Mouse (Mus musculus): Measurements from ENCODE around the gene Brdt. TPM values are rescaled to one million over a fixed set of nuclear protein-coding genes. Genes with fewer than 3 reads are reported as not detected.

The Brdt gene
- total RNA-seq, 1 experiment from 2014 or later: not detected

DNA sequence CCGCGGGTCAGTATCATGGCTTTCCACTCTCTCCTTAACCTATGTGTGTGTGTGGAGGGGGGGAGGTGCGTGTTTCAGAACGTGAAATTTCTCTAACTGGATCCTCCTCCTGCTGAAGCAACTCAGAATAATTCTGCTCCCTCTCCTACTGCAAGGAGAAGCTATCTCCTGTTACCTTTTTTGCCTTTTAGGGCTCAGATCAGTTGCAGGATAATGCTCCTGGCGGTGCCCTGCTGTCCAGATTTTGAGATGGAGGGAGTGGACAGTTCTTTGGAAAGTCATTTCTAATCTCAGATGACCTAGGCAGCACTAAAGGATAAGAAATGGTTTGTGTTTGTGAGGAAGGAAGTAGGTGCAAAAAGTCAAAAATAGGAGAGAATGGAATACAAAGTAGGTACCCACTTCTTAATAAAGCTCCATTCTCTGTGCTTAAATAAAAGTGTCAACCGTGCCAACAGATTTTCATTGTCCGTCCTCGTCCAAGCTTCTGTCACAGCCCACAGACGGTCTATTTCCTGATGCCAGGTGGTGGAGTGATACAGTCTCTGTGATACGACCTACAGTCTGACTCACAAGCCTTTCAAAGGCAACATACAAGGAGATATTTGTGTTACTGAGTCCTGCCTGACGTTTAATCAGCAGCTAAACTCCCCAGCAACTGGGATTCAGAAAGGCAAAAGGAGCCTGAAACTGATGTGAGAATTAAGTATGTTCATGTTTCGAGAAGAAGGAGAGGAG is 73.2 kb downstream of the Brdt start:
- no peak for ATAC-seq (replicated peaks; ENCODE audit: low read depth, poor library complexity, severe bottlenecking)

DNA sequence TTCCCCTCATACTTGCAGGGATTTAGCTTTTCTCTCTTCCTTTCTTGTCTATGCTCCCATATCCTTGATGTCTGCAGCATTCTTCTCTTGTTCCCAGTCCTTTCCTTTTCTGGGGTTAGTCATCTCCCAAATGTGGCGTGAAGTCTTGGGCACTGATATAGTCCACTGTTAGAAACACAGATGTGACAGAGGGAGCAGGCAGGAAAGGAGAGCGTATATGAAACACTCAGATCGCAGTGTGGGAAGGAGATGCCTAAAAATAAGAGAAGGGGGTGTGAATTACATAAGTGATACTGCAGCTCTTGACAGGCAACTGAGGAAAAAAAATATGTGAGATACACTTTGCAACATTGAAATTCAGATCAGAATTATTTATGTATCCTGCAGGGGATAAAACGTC is 74.4 kb downstream of the Brdt start:
- ATAC-seq (replicated peaks; ENCODE audit: low read depth, poor library complexity, severe bottlenecking): no peak

DNA sequence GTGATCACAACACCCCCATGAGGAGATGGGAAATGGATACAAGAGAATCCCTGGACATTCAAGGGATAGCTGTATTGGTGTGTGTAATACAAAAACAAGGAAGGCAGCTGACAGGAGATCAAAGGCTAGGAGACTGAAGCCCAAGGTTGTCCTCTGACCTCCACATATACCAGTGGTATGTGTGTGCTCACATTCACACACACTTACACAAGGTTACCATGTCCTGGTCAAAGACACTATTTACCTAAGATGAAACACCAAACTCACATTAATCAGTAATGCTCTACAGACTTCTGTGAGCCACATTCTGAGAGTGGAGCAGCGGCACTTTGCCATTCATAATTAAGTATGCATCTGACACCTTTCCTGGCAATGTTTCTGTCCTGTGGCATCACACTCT is 79.3 kb downstream of the Brdt start:
- ATAC-seq (replicated peaks; ENCODE audit: low read depth, poor library complexity, severe bottlenecking): no peak

DNA sequence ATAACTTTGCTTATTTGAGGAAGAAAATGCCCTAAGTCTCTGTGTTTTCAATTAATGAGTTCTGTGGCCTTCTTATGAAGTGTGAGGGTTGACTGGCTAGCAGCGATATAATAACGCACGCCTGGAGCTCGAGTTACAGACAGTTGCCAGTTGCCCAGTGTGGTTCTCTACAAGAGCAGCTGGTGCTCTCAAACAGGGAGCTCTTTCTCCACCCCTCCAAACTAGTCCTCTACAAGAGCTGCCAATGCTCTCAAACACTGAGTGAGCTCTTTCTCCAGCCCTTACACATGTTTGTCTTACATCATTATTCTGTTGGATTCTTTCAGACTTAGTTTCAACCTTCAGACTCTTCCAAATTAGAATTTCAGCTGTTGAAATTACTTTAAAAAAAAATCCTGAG is 80.4 kb downstream of the Brdt start:
- ATAC-seq (replicated peaks; ENCODE audit: low read depth, poor library complexity, severe bottlenecking): no peak

DNA sequence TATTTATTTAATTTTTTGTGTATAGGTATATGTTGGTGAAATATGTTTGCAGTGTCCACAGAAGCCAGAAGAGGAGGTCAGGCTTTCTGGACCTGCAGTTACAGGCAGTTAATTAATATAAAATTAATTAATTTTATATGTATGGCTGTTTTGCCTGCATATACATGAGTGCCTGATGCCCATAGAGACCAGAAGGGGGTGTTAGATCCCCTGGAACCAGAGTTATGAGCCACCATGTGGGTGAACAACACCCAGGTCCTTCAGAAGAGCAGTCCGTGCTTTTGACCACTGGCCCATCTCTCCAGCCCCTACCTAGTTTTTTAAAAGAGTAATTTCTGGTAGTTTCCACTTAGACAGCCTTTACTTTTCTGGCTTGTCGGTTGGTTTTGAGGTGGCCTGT is 81.3 kb downstream of the Brdt start:
- ATAC-seq (replicated peaks; ENCODE audit: low read depth, poor library complexity, severe bottlenecking): no peak

DNA sequence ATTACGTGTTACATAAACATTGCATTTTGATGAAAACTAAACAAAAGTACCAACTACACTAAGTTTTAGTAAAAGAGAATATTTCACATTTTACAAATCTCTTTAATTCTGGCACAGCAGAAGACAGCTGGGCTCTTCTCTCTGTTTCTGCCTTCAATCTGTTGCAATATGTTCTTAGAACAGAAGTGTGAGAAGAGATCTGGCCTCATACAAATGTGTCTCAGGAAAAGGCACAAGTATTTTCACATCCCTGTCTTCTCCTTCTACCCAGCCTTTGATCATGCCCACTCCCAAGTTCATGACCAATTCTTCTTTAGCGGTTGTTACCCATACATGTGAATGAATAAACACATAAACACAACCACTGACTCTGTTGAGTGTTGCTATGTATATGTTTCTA is 84.1 kb downstream of the Brdt start:
- no peak for ATAC-seq (replicated peaks; ENCODE audit: low read depth, poor library complexity, severe bottlenecking)

DNA sequence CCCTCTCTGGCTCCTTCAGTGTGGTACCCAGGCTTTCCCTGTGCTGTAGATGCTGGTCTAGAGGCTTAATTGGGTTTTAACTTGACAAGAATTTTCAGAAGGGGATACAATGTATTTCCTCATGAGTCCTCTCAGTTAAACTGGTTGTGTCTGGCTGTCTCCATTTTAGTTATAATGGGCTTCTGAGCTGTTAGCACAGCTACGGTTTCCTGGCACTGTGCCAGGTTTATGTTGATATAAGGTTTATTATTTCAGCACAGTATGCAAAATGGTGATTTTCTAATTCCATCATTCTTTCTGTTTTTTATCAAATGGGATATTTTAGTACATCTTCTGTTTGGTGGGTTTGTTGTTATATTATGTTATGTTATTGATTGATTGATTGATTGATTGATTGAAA is 90.7 kb downstream of the Brdt start:
- no peak for ATAC-seq (replicated peaks; ENCODE audit: low read depth, poor library complexity, severe bottlenecking)

DNA sequence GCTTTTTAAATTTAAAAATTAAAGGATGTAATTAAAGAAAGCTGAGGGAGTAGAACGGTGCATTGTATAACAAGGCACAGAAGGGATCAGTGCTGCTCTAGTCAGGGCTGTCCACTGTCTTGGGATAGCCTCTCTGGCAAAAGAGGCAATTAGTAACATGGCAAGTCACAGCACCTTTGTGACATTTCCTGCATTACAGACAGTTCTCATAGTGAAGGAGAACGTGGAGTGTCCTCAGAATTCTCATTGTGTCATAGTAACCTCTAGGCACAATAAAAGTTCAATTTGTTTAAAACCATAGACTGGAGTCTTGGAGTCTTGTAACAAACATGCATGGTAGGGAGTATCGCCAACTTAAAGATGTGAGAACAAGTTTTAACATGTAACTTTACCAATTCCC is 100.3 kb downstream of the Brdt start, which contains the start of gene Lpcat2b:
Gene Lpcat2b, plus strand, starts transcription at position 301 of the 400 bp plus-strand sequence.
- no peak for ATAC-seq (replicated peaks; ENCODE audit: low read depth, poor library complexity, severe bottlenecking)

DNA sequence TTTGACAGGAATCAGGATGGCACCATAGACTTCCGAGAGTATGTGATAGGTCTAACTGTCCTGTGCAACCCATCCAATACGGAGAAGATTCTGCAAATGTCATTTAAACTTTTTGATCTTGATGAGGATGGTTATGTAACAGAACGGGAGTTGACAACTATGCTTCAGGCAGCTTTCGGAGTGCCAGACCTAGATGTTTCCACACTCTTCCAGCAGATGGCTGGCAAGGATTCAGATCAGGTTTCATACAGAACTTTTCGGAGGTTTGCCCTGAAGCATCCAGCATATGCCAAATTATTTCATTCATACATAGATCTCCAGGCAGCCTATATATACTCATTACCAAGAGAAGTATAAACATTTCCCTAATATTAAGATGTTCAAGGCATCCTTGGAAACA is 103.0 kb downstream of the Brdt start:
- no peak for ATAC-seq (replicated peaks; ENCODE audit: low read depth, poor library complexity, severe bottlenecking)

DNA sequence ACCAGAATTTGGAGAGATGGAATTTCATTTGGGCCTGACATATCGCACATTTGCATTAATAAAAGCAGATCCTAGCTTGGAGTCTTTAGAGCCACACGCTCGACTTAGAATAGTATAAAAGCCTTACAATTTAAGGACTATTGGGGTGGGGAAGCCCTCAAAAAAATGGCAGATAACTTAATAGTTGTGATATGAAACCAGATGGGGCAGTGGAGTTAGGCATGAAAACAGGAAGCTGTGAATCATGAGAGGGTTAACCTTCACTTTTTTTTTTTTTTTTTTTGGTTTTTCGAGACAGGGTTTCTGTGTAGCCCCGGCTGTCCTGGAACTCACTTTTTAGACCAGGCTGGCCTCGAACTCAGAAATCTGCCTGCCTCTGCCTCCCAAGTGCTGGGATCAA is 105.2 kb downstream of the Brdt start:
- ATAC-seq (replicated peaks; ENCODE audit: low read depth, poor library complexity, severe bottlenecking): no peak

Other genes with a start within 250 kb of the Brdt start
- gene Tgfbr3, start 41.5 kb upstream of the Brdt start, total RNA-seq (2017): 15.9 and 21.3 TPM in 2 replicates
- not detected in 2 replicates for gene Ephx4, start 71.6 kb downstream of the Brdt start, total RNA-seq (2017)
- gene Lpcat2b, start 100.4 kb downstream of the Brdt start, total RNA-seq (2017): not detected in 2 replicates
- 2.3 and 9.8 TPM in 2 replicates for gene Btbd8, start 106.8 kb downstream of the Brdt start, total RNA-seq (2017)
- gene Gm42669, start 176.5 kb downstream of the Brdt start, total RNA-seq (2017): 0.50 TPM in 1 of 2 replicates, not detected in the other
- gene 1700028K03Rik, start 203.6 kb downstream of the Brdt start, total RNA-seq (2017): not detected in 2 replicates

All from common myeloid progenitor, adult 5-6 weeks (primary cell).